Mouse (Mus musculus): Measurements from ENCODE around the gene Meis2.

Meis2 gene

GRCm38 (mm10) chr2:116068461-116068860 is 2.8 kb upstream of the Meis2 start:
- DNase-seq (ENCODE audit: low read depth, low spot score): no peak

GRCm38 (mm10) chr2:116067711-116068110 is 2.1 kb upstream of the Meis2 start:
- DNase-seq (ENCODE audit: low read depth, low spot score): no peak

GRCm38 (mm10) chr2:116067065-116067497 is 1.4 kb upstream of the Meis2 start:
- peak; percentile 60 for DNase-seq (ENCODE audit: low read depth, low spot score)

GRCm38 (mm10) chr2:116066057-116066941 is 660 bp upstream of the Meis2 start:
- DNase-seq (ENCODE audit: low read depth, low spot score): peak; percentile 7

GRCm38 (mm10) chr2:116065057-116065456 is 582 bp downstream of the Meis2 start:
- no peak for DNase-seq (ENCODE audit: low read depth, low spot score)

- peak; percentile 8 for DNase-seq (ENCODE audit: low read depth, low spot score)
Measured at GRCm38 (mm10) chr2:116064521-116064920, 1.1 kb downstream of the Meis2 start.

GRCm38 (mm10) chr2:116063819-116064293 is 1.8 kb downstream of the Meis2 start:
- peak; percentile 20 for DNase-seq (ENCODE audit: low read depth, low spot score)

- no peak for DNase-seq (ENCODE audit: low read depth, low spot score)
Measured at GRCm38 (mm10) chr2:116062761-116063441, 2.7 kb downstream of the Meis2 start.

- no peak for DNase-seq (ENCODE audit: low read depth, low spot score)
Measured at GRCm38 (mm10) chr2:116062251-116062651, 3.4 kb downstream of the Meis2 start.

GRCm38 (mm10) chr2:116061401-116062021 is 4.1 kb downstream of the Meis2 start:
- DNase-seq (ENCODE audit: low read depth, low spot score): no peak

GRCm38 (mm10) chr2:116060701-116061400 is 4.8 kb downstream of the Meis2 start:
- no peak for DNase-seq (ENCODE audit: low read depth, low spot score)

GRCm38 (mm10) chr2:116060210-116060609 is 5.4 kb downstream of the Meis2 start:
- no peak for DNase-seq (ENCODE audit: low read depth, low spot score)

GRCm38 (mm10) chr2:116059661-116060060 is 6.0 kb downstream of the Meis2 start:
- DNase-seq (ENCODE audit: low read depth, low spot score): no peak

- no peak for DNase-seq (ENCODE audit: low read depth, low spot score)
Measured at GRCm38 (mm10) chr2:116059066-116059465, 6.6 kb downstream of the Meis2 start.

GRCm38 (mm10) chr2:116058511-116058910 is 7.1 kb downstream of the Meis2 start:
- no peak for DNase-seq (ENCODE audit: low read depth, low spot score)

GRCm38 (mm10) chr2:116056826-116057225 is 8.8 kb downstream of the Meis2 start:
- DNase-seq (ENCODE audit: low read depth, low spot score): no peak

GRCm38 (mm10) chr2:116055686-116056620 is 9.7 kb downstream of the Meis2 start:
- no peak for DNase-seq (ENCODE audit: low read depth, low spot score)

GRCm38 (mm10) chr2:116053931-116054330 is 11.7 kb downstream of the Meis2 start:
- no peak for DNase-seq (ENCODE audit: low read depth, low spot score)

- no peak for DNase-seq (ENCODE audit: low read depth, low spot score)
Measured at GRCm38 (mm10) chr2:116052688-116053421, 12.8 kb downstream of the Meis2 start.
